Mouse (Mus musculus): ENCODE measurements around the gene 1700015G11Rik.

DNA sequence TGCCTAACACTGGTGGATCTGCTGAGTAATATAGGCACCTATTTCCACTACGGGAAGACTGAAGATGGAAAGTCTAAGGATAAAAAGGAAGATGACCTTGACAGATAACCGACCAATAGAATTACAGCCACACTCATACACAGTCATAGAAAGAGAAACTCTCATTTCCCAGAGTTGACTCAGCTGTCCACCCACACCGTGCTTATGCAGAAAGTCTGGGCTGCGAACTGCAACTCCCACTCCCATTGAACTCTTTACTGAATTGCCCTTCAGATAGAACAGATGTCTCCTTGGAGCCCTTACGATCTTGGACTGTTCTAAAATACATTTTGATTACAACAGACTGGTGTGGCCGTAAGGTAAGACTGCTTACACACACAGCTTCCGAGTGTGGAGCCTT is 50.8 kb downstream of the 1700015G11Rik start:
- TF ChIP-seq POLR2A (IDR thresholded peaks at IDR 0.05; ENCODE audit: insufficient read depth, low read depth, low read length) (no peak), CTCF (IDR thresholded peaks at IDR 0.05; ENCODE audit: insufficient read depth, low read depth, low read length) (no peak)

Measured in olfactory bulb, adult 2 months (tissue).